Mouse (Mus musculus): Measurements from ENCODE around the gene Usp24. TPM values are rescaled to one million over a fixed set of nuclear protein-coding genes. Genes with fewer than 3 reads are reported as not detected.

The Usp24 gene
- polyA plus RNA-seq, 1 experiment: 28.6 TPM

DNA sequence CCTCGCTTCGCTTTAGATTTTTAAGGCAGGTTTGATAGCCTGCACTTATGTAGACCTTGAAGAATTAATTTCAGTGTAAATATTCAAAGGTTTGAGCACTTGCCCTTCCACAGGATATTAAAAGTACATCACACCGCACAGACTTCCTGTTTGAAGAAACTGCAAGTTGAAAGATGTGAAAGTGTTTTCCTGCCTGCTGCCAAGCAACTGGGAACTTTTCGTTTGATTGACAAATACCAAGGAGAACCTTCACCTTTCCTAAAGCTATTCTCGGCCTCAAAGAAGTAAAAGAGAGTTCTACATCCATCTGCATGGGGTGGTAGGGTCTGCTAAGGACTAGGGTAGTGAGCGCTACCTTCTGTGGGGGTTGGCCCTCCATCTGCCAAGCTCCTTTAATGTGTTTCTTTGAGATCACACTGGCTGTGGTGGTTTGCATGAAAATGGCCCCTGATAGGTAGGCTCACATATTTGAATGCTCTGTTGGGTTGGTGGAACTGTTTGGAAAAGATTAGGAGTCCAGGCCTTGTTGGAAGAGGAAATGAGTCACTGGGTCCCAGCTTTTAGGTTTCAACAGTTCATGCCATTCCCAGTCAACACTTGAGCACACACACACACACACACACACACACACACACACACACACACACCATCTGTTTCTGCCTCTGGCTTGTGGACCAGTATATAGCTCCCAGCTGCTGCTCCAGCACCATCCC lies 22.5 kb upstream of the Usp24 start:
- 88% methylated on average over 6 of the region's 6 CpGs for WGBS
- H3K4me1 ChIP-seq (ENCODE audit: control insufficient read depth, insufficient read depth, low read length): no peaks in the 10 kb centered on the region
- H3K27ac ChIP-seq (ENCODE audit: insufficient read depth, low read depth, low read length): no peak overlapping the region
- no peak for TF ChIP-seq POLR2A (IDR thresholded peaks at IDR 0.05; ENCODE audit: insufficient read depth, low read depth, low read length)
- TF ChIP-seq CTCF (IDR thresholded peaks at IDR 0.05; ENCODE audit: insufficient read depth, low read depth, low read length): no peak
- no peak overlapping the region for H3K4me3 ChIP-seq (ENCODE audit: insufficient read depth, low read depth, low read length)

DNA sequence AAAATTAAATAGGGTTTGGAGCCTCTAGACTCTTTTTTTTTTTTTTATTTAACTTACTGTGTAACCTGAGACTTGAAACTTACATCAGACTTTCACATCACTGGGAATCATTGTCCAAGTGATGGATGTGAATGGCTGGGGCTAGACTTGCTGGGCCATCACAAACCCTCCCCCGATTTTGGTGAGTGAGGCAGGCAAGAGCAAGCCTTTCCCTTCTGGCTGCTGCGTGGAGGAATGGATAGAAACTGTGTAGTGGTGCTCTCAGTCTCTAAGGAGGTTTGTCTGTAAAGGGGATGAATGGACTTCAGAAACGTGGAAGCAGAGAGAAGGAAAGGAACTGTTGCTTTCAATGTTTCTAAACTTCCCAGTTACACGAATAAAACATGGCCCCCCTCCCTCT lies 20.3 kb upstream of the Usp24 start:
- WGBS: 75% methylated on average over 4 of the region's 4 CpGs
- Histone ChIP-seq H3K27ac (ENCODE audit: insufficient read depth, low read depth, low read length) (no peak overlapping the region), H3K4me1 (ENCODE audit: control insufficient read depth, insufficient read depth, low read length) (no peaks in the 10 kb centered on the region), H3K4me3 (ENCODE audit: insufficient read depth, low read depth, low read length) (no peak overlapping the region)
- TF ChIP-seq POLR2A (IDR thresholded peaks at IDR 0.05; ENCODE audit: insufficient read depth, low read depth, low read length) (no peak), CTCF (IDR thresholded peaks at IDR 0.05; ENCODE audit: insufficient read depth, low read depth, low read length) (no peak)

- Histone ChIP-seq H3K4me1 (ENCODE audit: control insufficient read depth, insufficient read depth, low read length) (no peaks in the 10 kb centered on the region), H3K4me3 (ENCODE audit: insufficient read depth, low read depth, low read length) (no peak overlapping the region), H3K27ac (ENCODE audit: insufficient read depth, low read depth, low read length) (no peak overlapping the region)
- WGBS: 86% methylated on average over 7 of the region's 7 CpGs
- TF ChIP-seq CTCF (IDR thresholded peaks at IDR 0.05; ENCODE audit: insufficient read depth, low read depth, low read length): no peak
- TF ChIP-seq POLR2A (IDR thresholded peaks at IDR 0.05; ENCODE audit: insufficient read depth, low read depth, low read length): no peak
Observed at GRCm38 (mm10) chr4:106296412-106297086, 19.5 kb upstream of the Usp24 start.

GRCm38 (mm10) chr4:106301346-106301745 lies 14.7 kb upstream of the Usp24 start:
- 84% methylated on average over 6 of the region's 6 CpGs for WGBS

GRCm38 (mm10) chr4:106308090-106308489 lies 7.9 kb upstream of the Usp24 start:
- 93% methylated on average over 3 of the region's 3 CpGs for WGBS
- TF ChIP-seq CTCF (IDR thresholded peaks at IDR 0.05; ENCODE audit: insufficient read depth, low read depth, low read length) (no peak), POLR2A (IDR thresholded peaks at IDR 0.05; ENCODE audit: insufficient read depth, low read depth, low read length) (no peak)
- H3K4me3 ChIP-seq (ENCODE audit: insufficient read depth, low read depth, low read length): no peak overlapping the region
- H3K27ac ChIP-seq (ENCODE audit: insufficient read depth, low read depth, low read length): no peak overlapping the region
- H3K4me1 ChIP-seq (ENCODE audit: control insufficient read depth, insufficient read depth, low read length): no peaks in the 10 kb centered on the region

More at GRCm38 (mm10) chr4:106301346-106301745, 14.7 kb upstream of the Usp24 start:
- H3K4me3 ChIP-seq (ENCODE audit: insufficient read depth, low read depth, low read length): no peak overlapping the region
- H3K27ac ChIP-seq (ENCODE audit: insufficient read depth, low read depth, low read length): no peak overlapping the region
- H3K4me1 ChIP-seq (ENCODE audit: control insufficient read depth, insufficient read depth, low read length): no peaks in the 10 kb centered on the region
- no peak for TF ChIP-seq CTCF (IDR thresholded peaks at IDR 0.05; ENCODE audit: insufficient read depth, low read depth, low read length)
- TF ChIP-seq POLR2A (IDR thresholded peaks at IDR 0.05; ENCODE audit: insufficient read depth, low read depth, low read length): no peak

- 88% methylated on average over 8 of the region's 8 CpGs for WGBS
- H3K4me3 ChIP-seq (ENCODE audit: insufficient read depth, low read depth, low read length): no peak overlapping the region
- H3K4me1 ChIP-seq (ENCODE audit: control insufficient read depth, insufficient read depth, low read length): peaks cover 3% of the 10 kb centered on the region
- TF ChIP-seq POLR2A (IDR thresholded peaks at IDR 0.05; ENCODE audit: insufficient read depth, low read depth, low read length) (no peak), CTCF (IDR thresholded peaks at IDR 0.05; ENCODE audit: insufficient read depth, low read depth, low read length) (no peak)
- H3K27ac ChIP-seq (ENCODE audit: insufficient read depth, low read depth, low read length): no peak overlapping the region
Observed at GRCm38 (mm10) chr4:106312651-106313050, 3.4 kb upstream of the Usp24 start.

GRCm38 (mm10) chr4:106313070-106313469 lies 2.9 kb upstream of the Usp24 start:
- H3K27ac ChIP-seq (ENCODE audit: insufficient read depth, low read depth, low read length): no peak overlapping the region
- H3K4me3 ChIP-seq (ENCODE audit: insufficient read depth, low read depth, low read length): no peak overlapping the region
- 90% methylated on average over 8 of the region's 8 CpGs for WGBS
- peaks cover 3% of the 10 kb centered on the region for H3K4me1 ChIP-seq (ENCODE audit: control insufficient read depth, insufficient read depth, low read length)
- TF ChIP-seq POLR2A (IDR thresholded peaks at IDR 0.05; ENCODE audit: insufficient read depth, low read depth, low read length) (no peak), CTCF (IDR thresholded peaks at IDR 0.05; ENCODE audit: insufficient read depth, low read depth, low read length) (no peak)

GRCm38 (mm10) chr4:106313874-106314273 lies 2.1 kb upstream of the Usp24 start:
- Histone ChIP-seq H3K27ac (ENCODE audit: insufficient read depth, low read depth, low read length) (no peak overlapping the region), H3K4me1 (ENCODE audit: control insufficient read depth, insufficient read depth, low read length) (peaks cover 3% of the 10 kb centered on the region), H3K4me3 (ENCODE audit: insufficient read depth, low read depth, low read length) (no peak overlapping the region)
- WGBS: 73% methylated on average over 4 of the region's 4 CpGs
- TF ChIP-seq CTCF (IDR thresholded peaks at IDR 0.05; ENCODE audit: insufficient read depth, low read depth, low read length): no peak
- TF ChIP-seq POLR2A (IDR thresholded peaks at IDR 0.05; ENCODE audit: insufficient read depth, low read depth, low read length): no peak

- Histone ChIP-seq H3K4me3 (ENCODE audit: insufficient read depth, low read depth, low read length) (no peak overlapping the region), H3K4me1 (ENCODE audit: control insufficient read depth, insufficient read depth, low read length) (peaks cover 3% of the 10 kb centered on the region), H3K27ac (ENCODE audit: insufficient read depth, low read depth, low read length) (no peak overlapping the region)
- TF ChIP-seq POLR2A (IDR thresholded peaks at IDR 0.05; ENCODE audit: insufficient read depth, low read depth, low read length): no peak
- no peak for TF ChIP-seq CTCF (IDR thresholded peaks at IDR 0.05; ENCODE audit: insufficient read depth, low read depth, low read length)
Observed at GRCm38 (mm10) chr4:106314291-106314690, 1.7 kb upstream of the Usp24 start.
